Mouse (Mus musculus): ENCODE results near the gene Lama4.

Lama4 gene

GRCm38 (mm10) chr10:39098746-39099145, 133.4 kb downstream of the Lama4 start:
- no peaks in the 10 kb centered on the region for H3K36me3 ChIP-seq (ENCODE audit: insufficient read depth, low read length)
- H3K4me1 ChIP-seq (replicated peaks; ENCODE audit: low read depth, low read length): peaks cover 5% of the 10 kb centered on the region; the same call in 1 of the 2 replicates
- 0 out of 2 replicates have a peak, but pooled peaks cover 6% of the 10 kb centered on the region for H3K9me3 ChIP-seq (ENCODE audit: low read length)
- no peak overlapping the region for H3K4me3 ChIP-seq (replicated peaks; ENCODE audit: low read length)
- no peak for TF ChIP-seq CTCF (conservative IDR thresholded peaks at IDR 0.05; ENCODE audit: low read length)
- no peak for TF ChIP-seq POU5F1 (IDR thresholded peaks at IDR 0.05; ENCODE audit: borderline replicate concordance, low read length)
- no peaks in the 10 kb centered on the region for H3K27me3 ChIP-seq (ENCODE audit: insufficient read depth, low read length)

- Histone ChIP-seq H3K36me3 (ENCODE audit: insufficient read depth, low read length) (no peaks in the 10 kb centered on the region), H3K4me1 (replicated peaks; ENCODE audit: low read depth, low read length) (peaks cover 43% of the 10 kb centered on the region), H3K4me3 (replicated peaks; ENCODE audit: low read length) (no peak overlapping the region), H3K27me3 (ENCODE audit: insufficient read depth, low read length) (no peaks in the 10 kb centered on the region), H3K9me3 (ENCODE audit: low read length) (0 out of 2 replicates have a peak, but pooled peaks cover 6% of the 10 kb centered on the region)
- TF ChIP-seq NANOG (IDR thresholded peaks at IDR 0.05; ENCODE audit: borderline replicate concordance, low read length): no peak
- TF ChIP-seq CTCF (conservative IDR thresholded peaks at IDR 0.05; ENCODE audit: low read length): no peak
- no peak for TF ChIP-seq POU5F1 (IDR thresholded peaks at IDR 0.05; ENCODE audit: borderline replicate concordance, low read length)
Observed at GRCm38 (mm10) chr10:39104803-39105449, 139.6 kb downstream of the Lama4 start.

- TF ChIP-seq NANOG (IDR thresholded peaks at IDR 0.05; ENCODE audit: borderline replicate concordance, low read length) (no peak), CTCF (conservative IDR thresholded peaks at IDR 0.05; ENCODE audit: low read length) (no peak), POU5F1 (IDR thresholded peaks at IDR 0.05; ENCODE audit: borderline replicate concordance, low read length) (no peak)
- Histone ChIP-seq H3K27me3 (ENCODE audit: insufficient read depth, low read length) (no peaks in the 10 kb centered on the region), H3K9me3 (ENCODE audit: low read length) (no peaks in the 10 kb centered on the region), H3K4me1 (replicated peaks; ENCODE audit: low read depth, low read length) (peaks cover 48% of the 10 kb centered on the region), H3K4me3 (replicated peaks; ENCODE audit: low read length) (no peak overlapping the region), H3K36me3 (ENCODE audit: insufficient read depth, low read length) (no peaks in the 10 kb centered on the region)
Observed at GRCm38 (mm10) chr10:39106413-39106812, 141.1 kb downstream of the Lama4 start.

GRCm38 (mm10) chr10:39106935-39107334, 141.6 kb downstream of the Lama4 start:
- TF ChIP-seq CTCF (conservative IDR thresholded peaks at IDR 0.05; ENCODE audit: low read length) (no peak), POU5F1 (IDR thresholded peaks at IDR 0.05; ENCODE audit: borderline replicate concordance, low read length) (peak; percentile 85; the same call in 1 of the 2 replicates)
- Histone ChIP-seq H3K27me3 (ENCODE audit: insufficient read depth, low read length) (no peaks in the 10 kb centered on the region), H3K9me3 (ENCODE audit: low read length) (no peaks in the 10 kb centered on the region), H3K36me3 (ENCODE audit: insufficient read depth, low read length) (no peaks in the 10 kb centered on the region), H3K4me3 (replicated peaks; ENCODE audit: low read length) (0 out of 2 replicates have a peak overlapping the region, but pooled peaks have one; percentile 11), H3K4me1 (replicated peaks; ENCODE audit: low read depth, low read length) (peaks cover 48% of the 10 kb centered on the region)

GRCm38 (mm10) chr10:39108837-39109488, 143.6 kb downstream of the Lama4 start:
- Histone ChIP-seq H3K4me1 (replicated peaks; ENCODE audit: low read depth, low read length) (peaks cover 59% of the 10 kb centered on the region), H3K4me3 (replicated peaks; ENCODE audit: low read length) (no peak overlapping the region), H3K36me3 (ENCODE audit: insufficient read depth, low read length) (no peaks in the 10 kb centered on the region), H3K9me3 (ENCODE audit: low read length) (no peaks in the 10 kb centered on the region), H3K27me3 (ENCODE audit: insufficient read depth, low read length) (0 out of 2 replicates have a peak, but pooled peaks cover 3% of the 10 kb centered on the region)
- TF ChIP-seq POU5F1 (IDR thresholded peaks at IDR 0.05; ENCODE audit: borderline replicate concordance, low read length) (no peak), CTCF (conservative IDR thresholded peaks at IDR 0.05; ENCODE audit: low read length) (no peak), NANOG (IDR thresholded peaks at IDR 0.05; ENCODE audit: borderline replicate concordance, low read length) (no peak)

GRCm38 (mm10) chr10:39109489-39109874, 144.2 kb downstream of the Lama4 start:
- Histone ChIP-seq H3K36me3 (ENCODE audit: insufficient read depth, low read length) (no peaks in the 10 kb centered on the region), H3K4me3 (replicated peaks; ENCODE audit: low read length) (no peak overlapping the region), H3K9me3 (ENCODE audit: low read length) (no peaks in the 10 kb centered on the region), H3K4me1 (replicated peaks; ENCODE audit: low read depth, low read length) (peaks cover 63% of the 10 kb centered on the region), H3K27me3 (ENCODE audit: insufficient read depth, low read length) (0 out of 2 replicates have a peak, but pooled peaks cover 3% of the 10 kb centered on the region)
- TF ChIP-seq POU5F1 (IDR thresholded peaks at IDR 0.05; ENCODE audit: borderline replicate concordance, low read length) (no peak), CTCF (conservative IDR thresholded peaks at IDR 0.05; ENCODE audit: low read length) (no peak), NANOG (IDR thresholded peaks at IDR 0.05; ENCODE audit: borderline replicate concordance, low read length) (no peak)

GRCm38 (mm10) chr10:39121412-39121811, 156.1 kb downstream of the Lama4 start:
- no peak for TF ChIP-seq POU5F1 (IDR thresholded peaks at IDR 0.05; ENCODE audit: borderline replicate concordance, low read length)
- TF ChIP-seq NANOG (IDR thresholded peaks at IDR 0.05; ENCODE audit: borderline replicate concordance, low read length): no peak
- no peak; the same call in 1 of the 2 replicates for TF ChIP-seq CTCF (conservative IDR thresholded peaks at IDR 0.05; ENCODE audit: low read length)
- no peak overlapping the region for H3K4me3 ChIP-seq (replicated peaks; ENCODE audit: low read length)

GRCm38 (mm10) chr10:39133462-39134310, 168.4 kb downstream of the Lama4 start, which contains the start of the genes Fam229b and Tube1:
Gene Fam229b, minus strand, starts transcription at chr10:39133914.
Gene Tube1, plus strand, starts transcription at chr10:39133976.
- H3K27me3 ChIP-seq (ENCODE audit: insufficient read depth, low read length): no peaks in the 10 kb centered on the region
- peaks cover 12% of the 10 kb centered on the region for H3K4me1 ChIP-seq (replicated peaks; ENCODE audit: low read depth, low read length)
- peaks cover 2% of the 10 kb centered on the region for H3K9me3 ChIP-seq (ENCODE audit: low read length)
- H3K36me3 ChIP-seq (ENCODE audit: insufficient read depth, low read length): peaks cover 25% of the 10 kb centered on the region
- TF ChIP-seq CTCF (conservative IDR thresholded peaks at IDR 0.05; ENCODE audit: low read length) (no peak), POU5F1 (IDR thresholded peaks at IDR 0.05; ENCODE audit: borderline replicate concordance, low read length) (no peak), NANOG (IDR thresholded peaks at IDR 0.05; ENCODE audit: borderline replicate concordance, low read length) (no peak)
- H3K4me3 ChIP-seq (replicated peaks; ENCODE audit: low read length): peak within 1 kb of the TSS; percentile 88

More at GRCm38 (mm10) chr10:39121412-39121811, 156.1 kb downstream of the Lama4 start:
- Histone ChIP-seq H3K36me3 (ENCODE audit: insufficient read depth, low read length) (no peaks in the 10 kb centered on the region), H3K27me3 (ENCODE audit: insufficient read depth, low read length) (no peaks in the 10 kb centered on the region), H3K9me3 (ENCODE audit: low read length) (no peaks in the 10 kb centered on the region), H3K4me1 (replicated peaks; ENCODE audit: low read depth, low read length) (peaks cover 3% of the 10 kb centered on the region; the same call in 1 of the 2 replicates)
